Mouse (Mus musculus) intestine, embryonic 14.5 days (tissue): Measurements from ENCODE around the gene Spa17. TPM values are rescaled to one million over a fixed set of nuclear protein-coding genes. Genes with fewer than 3 reads are reported as not detected.

Experiments used
- ATAC-seq: fragments of 200-750 bp; cut with Nextera tagmentation; replicated peaks from 2 replicates; pipeline ENCODE4 v1.8.0; 2017; ENCODE audit warnings: low read depth, moderate number of reproducible peaks, moderate TSS enrichment, moderate library complexity; ENCODE audit not compliant: low FRiP score, low TSS enrichment
- DNase-seq: peaks from one replicate; pipeline ENCODE4 v3.0.0-alpha.2; 2018; ENCODE audit warnings: low spot score
- H3K27ac ChIP-seq: fragments of 300-500 bp; sonication (generic); 2 replicates; pipeline ENCODE4 v1.5.1; 2014; ENCODE audit warnings: low read depth, mild to moderate bottlenecking, control low read depth
- H3K27me3 ChIP-seq: fragments of 300-500 bp; sonication (generic); replicated peaks from 2 replicates; pipeline ENCODE4 v1.6.1; 2014; ENCODE audit warnings: low read length, control low read depth; ENCODE audit not compliant: control insufficient read depth, insufficient read depth
- H3K36me3 ChIP-seq: fragments of 300-500 bp; sonication (generic); 2 replicates; pipeline ENCODE4 v1.6.1; 2014; ENCODE audit warnings: low read length, control low read depth; ENCODE audit not compliant: control insufficient read depth, insufficient read depth
- H3K4me1 ChIP-seq: fragments of 300-500 bp; sonication (generic); replicated peaks from 2 replicates; pipeline ENCODE4 v1.6.1; 2014; ENCODE audit warnings: low read length, control low read depth, mixed read lengths; ENCODE audit not compliant: control insufficient read depth, insufficient read depth
- H3K4me2 ChIP-seq: fragments of 300-500 bp; sonication (generic); 2 replicates; pipeline ENCODE4 v1.6.1; 2014; ENCODE audit warnings: low read length
- H3K4me3 ChIP-seq: fragments of 300-500 bp; sonication (generic); 2 replicates; pipeline ENCODE4 v1.5.1; 2014; ENCODE audit warnings: low read depth, low read length, control low read depth, mixed read lengths
- H3K9ac ChIP-seq: fragments of 300-500 bp; sonication (generic); 2 replicates; pipeline ENCODE4 v1.6.1; 2014; ENCODE audit warnings: mild to moderate bottlenecking, low read length
- H3K9me3 ChIP-seq: fragments of 300-500 bp; sonication (generic); 2 replicates; pipeline ENCODE4 v1.6.1; 2016; ENCODE audit warnings: low read length, control low read depth; ENCODE audit not compliant: control insufficient read depth
- WGBS: fragments of 180-500 bp; shearing (Covaris S2); extraction: QIAGEN DNeasy Blood & Tissue Kit; methylation state at CpG from one replicate; pipeline ENCODE4 v1.1.7; 2014; 5-methylcytosine and 5-hydroxymethylcytosine counted together
- polyA plus RNA-seq: library from polyadenylated mRNA; unstranded; fragments of >200 nt; fragmentation: Nextera tagmentation; extraction: Ambion mirVana; gene quantifications from 2 replicates; pipeline ENCODE4 v1.2.1, GENCODE M21; 2014

Spa17 gene
- polyA plus RNA-seq, 1 experiment from 2014 or later: 4.7 TPM

GRCm38 (mm10) chr9:37626103-37626567, 12.6 kb upstream of the Spa17 start:
- ATAC-seq: no peak
- Histone ChIP-seq H3K4me3 (no peak overlapping the region), H3K4me1 (no peaks in the 10 kb centered on the region), H3K9me3 (no peaks in the 10 kb centered on the region), H3K27me3 (no peaks in the 10 kb centered on the region), H3K36me3 (no peaks in the 10 kb centered on the region), H3K27ac (no peak overlapping the region), H3K4me2 (no peak overlapping the region), H3K9ac (no peak overlapping the region)
- no peak for DNase-seq
- WGBS: 15% methylated on average over 3 of the region's 3 CpGs

- DNase-seq: no peak
- H3K4me1 ChIP-seq: no peaks in the 10 kb centered on the region
- H3K4me3 ChIP-seq: no peak overlapping the region
- H3K27ac ChIP-seq: no peak overlapping the region
- H3K4me2 ChIP-seq: no peak overlapping the region
- no peaks in the 10 kb centered on the region for H3K9me3 ChIP-seq
- H3K9ac ChIP-seq: no peak overlapping the region
- no peaks in the 10 kb centered on the region for H3K27me3 ChIP-seq
- H3K36me3 ChIP-seq: no peaks in the 10 kb centered on the region
- WGBS: 35% methylated on average over 7 of the region's 7 CpGs
- no peak for ATAC-seq
These were observed 12.1 kb upstream of the Spa17 start for GRCm38 (mm10) chr9:37625641-37626040.

- Histone ChIP-seq H3K4me3 (no peak overlapping the region), H3K9me3 (no peaks in the 10 kb centered on the region), H3K36me3 (no peaks in the 10 kb centered on the region), H3K27ac (no peak overlapping the region), H3K27me3 (no peaks in the 10 kb centered on the region), H3K9ac (no peak overlapping the region), H3K4me1 (no peaks in the 10 kb centered on the region), H3K4me2 (no peak overlapping the region)
- 64% methylated on average over 3 of the region's 3 CpGs for WGBS
- DNase-seq (no peak), ATAC-seq (no peak)
These were observed 11.6 kb upstream of the Spa17 start for GRCm38 (mm10) chr9:37625129-37625528.

GRCm38 (mm10) chr9:37624502-37624901, 11.0 kb upstream of the Spa17 start:
- no peak overlapping the region for H3K4me2 ChIP-seq
- H3K9me3 ChIP-seq: no peaks in the 10 kb centered on the region
- ATAC-seq: no peak
- 87% methylated on average over 1 of the region's 1 CpGs for WGBS
- H3K27ac ChIP-seq: no peak overlapping the region
- no peak overlapping the region for H3K9ac ChIP-seq
- no peaks in the 10 kb centered on the region for H3K4me1 ChIP-seq
- no peak overlapping the region for H3K4me3 ChIP-seq
- no peaks in the 10 kb centered on the region for H3K27me3 ChIP-seq
- DNase-seq: no peak
- no peaks in the 10 kb centered on the region for H3K36me3 ChIP-seq

- H3K4me1 ChIP-seq: no peaks in the 10 kb centered on the region
- no peaks in the 10 kb centered on the region for H3K9me3 ChIP-seq
- no peak overlapping the region for H3K4me2 ChIP-seq
- no peak for ATAC-seq
- 70% methylated on average over 3 of the region's 3 CpGs for WGBS
- DNase-seq: no peak
- no peak overlapping the region for H3K27ac ChIP-seq
- no peak overlapping the region for H3K4me3 ChIP-seq
- no peak overlapping the region for H3K9ac ChIP-seq
- H3K36me3 ChIP-seq: no peaks in the 10 kb centered on the region
- H3K27me3 ChIP-seq: no peaks in the 10 kb centered on the region
These were observed 10.5 kb upstream of the Spa17 start for GRCm38 (mm10) chr9:37623981-37624380.

- no peak for ATAC-seq
- no peak overlapping the region for H3K4me2 ChIP-seq
- DNase-seq: no peak
- H3K27ac ChIP-seq: no peak overlapping the region
- WGBS: 81% methylated on average over 6 of the region's 6 CpGs
- no peaks in the 10 kb centered on the region for H3K27me3 ChIP-seq
- no peak overlapping the region for H3K4me3 ChIP-seq
- no peaks in the 10 kb centered on the region for H3K9me3 ChIP-seq
- H3K36me3 ChIP-seq: no peaks in the 10 kb centered on the region
- H3K9ac ChIP-seq: no peak overlapping the region
- no peaks in the 10 kb centered on the region for H3K4me1 ChIP-seq
These were observed 7.8 kb upstream of the Spa17 start for GRCm38 (mm10) chr9:37621290-37621689.

- no peak overlapping the region for H3K9ac ChIP-seq
- H3K9me3 ChIP-seq: no peaks in the 10 kb centered on the region
- WGBS: 48% methylated on average over 2 of the region's 2 CpGs
- no peak overlapping the region for H3K27ac ChIP-seq
- peaks cover 6% of the 10 kb centered on the region for H3K4me1 ChIP-seq
- DNase-seq (peak; percentile 54), ATAC-seq (no peak)
- no peaks in the 10 kb centered on the region for H3K27me3 ChIP-seq
- H3K36me3 ChIP-seq: no peaks in the 10 kb centered on the region
- no peak overlapping the region for H3K4me2 ChIP-seq
- no peak overlapping the region for H3K4me3 ChIP-seq
These were observed 3.2 kb upstream of the Spa17 start for GRCm38 (mm10) chr9:37616770-37617169.

GRCm38 (mm10) chr9:37615220-37615619, 1.7 kb upstream of the Spa17 start:
- 77% methylated on average over 5 of the region's 5 CpGs for WGBS
- ATAC-seq: no peak

GRCm38 (mm10) chr9:37614316-37614715, 794 bp upstream of the Spa17 start:
- H3K4me1 ChIP-seq: peaks cover 6% of the 10 kb centered on the region
- peak overlapping the region; percentile 72; the same call in 1 of the 2 replicates for H3K9ac ChIP-seq
- peak overlapping the region; percentile 73 for H3K4me2 ChIP-seq
- H3K27me3 ChIP-seq: no peaks in the 10 kb centered on the region
- no peak for DNase-seq
- ATAC-seq: 0 out of 2 replicates have a peak, but pooled peaks have one; percentile 4
- H3K36me3 ChIP-seq: no peaks in the 10 kb centered on the region
- no peak overlapping the region for H3K27ac ChIP-seq
- H3K4me3 ChIP-seq: peak overlapping the region; percentile 67; the same call in 1 of the 2 replicates
- no peaks in the 10 kb centered on the region for H3K9me3 ChIP-seq

More at GRCm38 (mm10) chr9:37615220-37615619, 1.7 kb upstream of the Spa17 start:
- DNase-seq: no peak
- H3K27me3 ChIP-seq: no peaks in the 10 kb centered on the region
- H3K27ac ChIP-seq: no peak overlapping the region
- H3K36me3 ChIP-seq: no peaks in the 10 kb centered on the region
- no peak overlapping the region for H3K4me3 ChIP-seq
- no peak overlapping the region for H3K9ac ChIP-seq
- no peak overlapping the region for H3K4me2 ChIP-seq
- no peaks in the 10 kb centered on the region for H3K9me3 ChIP-seq
- H3K4me1 ChIP-seq: peaks cover 6% of the 10 kb centered on the region
